ENCODE assay signal across 21 mouse cellular contexts in genomic region chr13:51152966-51153669, GRCm38 (mm10). TPM values are rescaled to one million over a fixed set of nuclear protein-coding genes. Genes with fewer than 3 reads are reported as not detected.
DNase-seq lines count a peak whose midpoint lies in the region; ATAC-seq and TF ChIP-seq lines count a peak whose summit lies in the region.
"Had no signal": no experiment of that assay in that cellular context is flagged by ENCODE, and none has a peak within 500 bp of the region (broad histone marks: within the 10 kb centered on the region; RNA-seq: fewer than 3 reads in every experiment).

No protein-coding gene starts in this region.

- 66% methylated on average over 4 of the region's 4 CpGs for WGBS in forebrain, embryonic 15.5 days
- WGBS in forebrain, embryonic 16.5 days = 73% methylated on average over 4 of the region's 4 CpGs
- WGBS in liver, embryonic 11.5 days = 79% methylated on average over 4 of the region's 4 CpGs
- WGBS in liver, postnatal 0 days (ENCODE audit: insufficient replicate concordance) = 58% methylated on average over 4 of the region's 4 CpGs
- WGBS in forebrain, embryonic 11.5 days = 84% methylated on average over 4 of the region's 4 CpGs

- no peak for DNase-seq in liver, embryonic 11.5 days (ENCODE audit: low spot score)
- no peak for DNase-seq in liver
- DNase-seq in liver, postnatal 0 days = no peak
- no peak for DNase-seq in cerebellum, postnatal 14 days
- DNase-seq in adrenal gland, adult 18-20 months (ENCODE audit: low spot score in 2 of 2) = no peak
- DNase-seq in forebrain, embryonic 11.5 days (ENCODE audit: low spot score) = no peak
- DNase-seq: adrenal gland, postnatal 10 days; cerebellum, adult 9-11 months; forebrain, postnatal 0 days; gastrocnemius, postnatal 36 days; heart, postnatal 10 days; left cerebral cortex, postnatal 4 days; liver, embryonic 13.5 days; lung, postnatal 10 days had no signal

- H3K36me3 ChIP-seq in forebrain, embryonic 15.5 days = peaks cover 37% of the 10 kb centered on the region
- peaks cover 13% of the 10 kb centered on the region for H3K36me3 ChIP-seq in forebrain, embryonic 16.5 days (ENCODE audit: control insufficient read depth, insufficient read depth)
- H3K36me3 ChIP-seq in liver, embryonic 11.5 days (ENCODE audit: control insufficient read depth, insufficient read depth, low read length) = peaks cover 9% of the 10 kb centered on the region; the same call in 1 of the 2 replicates
- H3K36me3 ChIP-seq in liver, postnatal 0 days (replicated peaks; ENCODE audit: insufficient read depth, low read length) = peaks cover 12% of the 10 kb centered on the region
- H3K36me3 ChIP-seq in forebrain, embryonic 11.5 days (ENCODE audit: control insufficient read depth, insufficient read depth, low read length) = peaks cover 2% of the 10 kb centered on the region; the same call in 1 of the 2 replicates

- no peak overlapping the region for H3K4me3 ChIP-seq in forebrain, embryonic 15.5 days
- H3K4me3 ChIP-seq in forebrain, embryonic 16.5 days (replicated peaks; ENCODE audit: low read length) = no peak overlapping the region
- no peak overlapping the region for H3K4me3 ChIP-seq in liver, embryonic 11.5 days (ENCODE audit: low read depth, low read length)
- H3K4me3 ChIP-seq in liver, postnatal 0 days (ENCODE audit: low read depth, low read length) = no peak overlapping the region
- no peak overlapping the region for H3K4me3 ChIP-seq in forebrain, embryonic 11.5 days (ENCODE audit: low read depth, low read length)
- H3K4me3 ChIP-seq: embryonic facial prominence, embryonic 13.5 days; layer of hippocampus, adult 2 months; liver, embryonic 13.5 days; midbrain, embryonic 13.5 days; neural tube, embryonic 13.5 days had no signal

- H3K27ac ChIP-seq in forebrain, embryonic 15.5 days (replicated peaks) = 0 out of 2 replicates have a peak overlapping the region, but pooled peaks have one; percentile 15
- no peak overlapping the region for H3K27ac ChIP-seq in forebrain, embryonic 16.5 days (ENCODE audit: low read length)
- no peak overlapping the region; the same call in 1 of the 2 replicates for H3K27ac ChIP-seq in liver, embryonic 11.5 days (ENCODE audit: low read depth, low read length)
- H3K27ac ChIP-seq in liver, postnatal 0 days (ENCODE audit: low read depth) = peak overlapping the region; percentile 57
- no peak overlapping the region for H3K27ac ChIP-seq in forebrain, embryonic 11.5 days (ENCODE audit: low read depth, low read length)
- H3K27ac ChIP-seq: embryonic facial prominence, embryonic 13.5 days; layer of hippocampus, adult 2 months; liver, embryonic 13.5 days; midbrain, embryonic 13.5 days; neural tube, embryonic 13.5 days had no signal

- no peak for TF ChIP-seq EP300 in liver, postnatal 0 days (IDR thresholded peaks at IDR 0.05; ENCODE audit: low read depth)

- no peak for ATAC-seq in forebrain, embryonic 15.5 days (replicated peaks)
- ATAC-seq in forebrain, embryonic 16.5 days = no peak
- ATAC-seq in liver, embryonic 11.5 days (replicated peaks; ENCODE audit: low FRiP score) = peak; percentile 45; the same call in 1 of the 2 replicates
- ATAC-seq in liver, postnatal 0 days = peak; percentile 75
- no peak for ATAC-seq in forebrain, embryonic 11.5 days (replicated peaks; ENCODE audit: low FRiP score)
- ATAC-seq: forebrain, postnatal 0 days; midbrain, embryonic 13.5 days had no signal

- no peak for TF ChIP-seq CTCF in liver, postnatal 0 days (IDR thresholded peaks at IDR 0.05; ENCODE audit: low read depth)

- H3K27me3 ChIP-seq in forebrain, embryonic 15.5 days = no peaks in the 10 kb centered on the region
- H3K27me3 ChIP-seq in forebrain, embryonic 16.5 days (replicated peaks; ENCODE audit: control insufficient read depth, insufficient read depth, low read length) = no peaks in the 10 kb centered on the region
- no peaks in the 10 kb centered on the region for H3K27me3 ChIP-seq in liver, embryonic 11.5 days (replicated peaks; ENCODE audit: control insufficient read depth, insufficient read depth, low read length)
- H3K27me3 ChIP-seq in liver, postnatal 0 days (ENCODE audit: insufficient read depth, low read length) = no peaks in the 10 kb centered on the region
- H3K27me3 ChIP-seq in forebrain, embryonic 11.5 days (ENCODE audit: control insufficient read depth, insufficient read depth, low read length) = no peaks in the 10 kb centered on the region
- H3K27me3 ChIP-seq: embryonic facial prominence, embryonic 13.5 days; liver, embryonic 13.5 days; midbrain, embryonic 13.5 days; neural tube, embryonic 13.5 days had no signal

- no peaks in the 10 kb centered on the region for H3K9me3 ChIP-seq in forebrain, embryonic 15.5 days
- H3K9me3 ChIP-seq in forebrain, embryonic 16.5 days (ENCODE audit: control insufficient read depth, low read length) = no peaks in the 10 kb centered on the region
- no peaks in the 10 kb centered on the region for H3K9me3 ChIP-seq in liver, embryonic 11.5 days (ENCODE audit: control insufficient read depth, low read length)
- H3K9me3 ChIP-seq in liver, postnatal 0 days (ENCODE audit: low read length) = no peaks in the 10 kb centered on the region
- no peaks in the 10 kb centered on the region for H3K9me3 ChIP-seq in forebrain, embryonic 11.5 days (ENCODE audit: control insufficient read depth, low read length)
- H3K9me3 ChIP-seq: embryonic facial prominence, embryonic 13.5 days; liver, embryonic 13.5 days; midbrain, embryonic 13.5 days; neural tube, embryonic 13.5 days had no signal

- no peak overlapping the region for H3K9ac ChIP-seq in forebrain, embryonic 15.5 days (replicated peaks)
- no peak overlapping the region for H3K9ac ChIP-seq in forebrain, embryonic 16.5 days (replicated peaks; ENCODE audit: low read depth, low read length)
- no peak overlapping the region for H3K9ac ChIP-seq in liver, embryonic 11.5 days (ENCODE audit: low read depth, low read length)
- no peak overlapping the region for H3K9ac ChIP-seq in liver, postnatal 0 days (replicated peaks)
- H3K9ac ChIP-seq in forebrain, embryonic 11.5 days (ENCODE audit: low read length) = no peak overlapping the region
- H3K9ac ChIP-seq: embryonic facial prominence, embryonic 13.5 days; forebrain, postnatal 0 days; liver, embryonic 13.5 days; midbrain, embryonic 13.5 days; neural tube, embryonic 13.5 days had no signal

- H3K4me1 ChIP-seq in forebrain, embryonic 15.5 days = no peaks in the 10 kb centered on the region
- H3K4me1 ChIP-seq in forebrain, embryonic 16.5 days (replicated peaks; ENCODE audit: control insufficient read depth, insufficient read depth, low read length) = no peaks in the 10 kb centered on the region
- H3K4me1 ChIP-seq in liver, embryonic 11.5 days (replicated peaks; ENCODE audit: control insufficient read depth, insufficient read depth, low read length) = no peaks in the 10 kb centered on the region
- H3K4me1 ChIP-seq in liver, postnatal 0 days (ENCODE audit: insufficient read depth) = peaks cover 4% of the 10 kb centered on the region; the same call in 1 of the 2 replicates
- no peaks in the 10 kb centered on the region for H3K4me1 ChIP-seq in forebrain, embryonic 11.5 days (replicated peaks; ENCODE audit: control insufficient read depth, insufficient read depth, low read length)
- H3K4me1 ChIP-seq: embryonic facial prominence, embryonic 13.5 days; liver, embryonic 13.5 days; midbrain, embryonic 13.5 days; neural tube, embryonic 13.5 days had no signal

- no peak overlapping the region for H3K4me2 ChIP-seq in forebrain, embryonic 15.5 days (replicated peaks)
- H3K4me2 ChIP-seq in forebrain, embryonic 16.5 days (ENCODE audit: low read length) = no peak overlapping the region
- H3K4me2 ChIP-seq in liver, embryonic 11.5 days = no peak overlapping the region
- no peak overlapping the region for H3K4me2 ChIP-seq in liver, postnatal 0 days (ENCODE audit: low read depth, low read length)
- H3K4me2 ChIP-seq in forebrain, embryonic 11.5 days (ENCODE audit: low read depth, low read length, severe bottlenecking) = no peak overlapping the region
- H3K4me2 ChIP-seq: embryonic facial prominence, embryonic 13.5 days; liver, embryonic 13.5 days; midbrain, embryonic 13.5 days; neural tube, embryonic 13.5 days had no signal

RNA-seq across cellular contexts. Expression of gene Nxnl2, which starts 17.7 kb away (rescaled TPM):
- polyA plus RNA-seq in forebrain, embryonic 15.5 days (2015; fragmentation: Nextera tagmentation; extraction: Ambion mirVana) = 0.97 and 1.4 TPM in 2 replicates
- polyA plus RNA-seq in forebrain, embryonic 16.5 days (2015; fragmentation: Nextera tagmentation; extraction: Ambion mirVana) = 0.72 and 2.2 TPM in 2 replicates
- 0.27 and 0.43 TPM in 2 replicates for polyA plus RNA-seq in liver, embryonic 11.5 days (2014; fragmentation: Nextera tagmentation; extraction: Ambion mirVana)
- polyA plus RNA-seq in liver, postnatal 0 days (2015; fragmentation: Nextera tagmentation; extraction: Ambion mirVana) = 0.15 and 0.19 TPM in 2 replicates
- total RNA-seq in adrenal gland, adult 18-20 months (2021) = under 1 TPM; 0.27 to 0.67 TPM
- polyA plus RNA-seq in forebrain, embryonic 11.5 days (2014; fragmentation: Nextera tagmentation; extraction: Ambion mirVana) = 0.72 and 0.83 TPM in 2 replicates
- total RNA-seq: megakaryocyte progenitor cell, adult 5-6 weeks had no signal
- polyA plus RNA-seq: liver, embryonic 13.5 days had no signal

RNA-seq across cellular contexts. Expression of gene Spin1, which starts 52.4 kb away (rescaled TPM):
- 168 and 177 TPM in 2 replicates for polyA plus RNA-seq in forebrain, embryonic 15.5 days (2015; fragmentation: Nextera tagmentation; extraction: Ambion mirVana)
- polyA plus RNA-seq in forebrain, embryonic 16.5 days (2015; fragmentation: Nextera tagmentation; extraction: Ambion mirVana) = 192 and 204 TPM in 2 replicates
- polyA plus RNA-seq in liver, embryonic 11.5 days (2014; fragmentation: Nextera tagmentation; extraction: Ambion mirVana) = 39.5 TPM in 2 replicates
- 11.7 and 12.6 TPM in 2 replicates for polyA plus RNA-seq in liver, postnatal 0 days (2015; fragmentation: Nextera tagmentation; extraction: Ambion mirVana)
- 10 to 100 TPM; 69.1 to 70.2 TPM for total RNA-seq in adrenal gland, adult 18-20 months (2021)
- 110 and 111 TPM in 2 replicates for polyA plus RNA-seq in forebrain, embryonic 11.5 days (2014; fragmentation: Nextera tagmentation; extraction: Ambion mirVana)

Comparison
In these comparisons a context has a peak if more than half of its experiments do, and no peak if none do; other contexts are left out.
1. H3K27ac ChIP-seq: peak in forebrain, embryonic 15.5 days (single experiment) and liver, postnatal 0 days (single experiment); none in forebrain, embryonic 16.5 days (single experiment), liver, embryonic 11.5 days (single experiment) and forebrain, embryonic 11.5 days (single experiment).
2. ATAC-seq: peak in liver, embryonic 11.5 days (single experiment) and liver, postnatal 0 days (single experiment); none in forebrain, embryonic 15.5 days (single experiment), forebrain, embryonic 16.5 days (single experiment) and forebrain, embryonic 11.5 days (single experiment).